Mouse (Mus musculus): ENCODE results near the gene Klhl8. TPM values are rescaled to one million over a fixed set of nuclear protein-coding genes. Genes with fewer than 3 reads are reported as not detected.

The Klhl8 gene
- total RNA-seq, 2 experiments from 2014 or later: 13.0 to 13.9 TPM

DNA sequence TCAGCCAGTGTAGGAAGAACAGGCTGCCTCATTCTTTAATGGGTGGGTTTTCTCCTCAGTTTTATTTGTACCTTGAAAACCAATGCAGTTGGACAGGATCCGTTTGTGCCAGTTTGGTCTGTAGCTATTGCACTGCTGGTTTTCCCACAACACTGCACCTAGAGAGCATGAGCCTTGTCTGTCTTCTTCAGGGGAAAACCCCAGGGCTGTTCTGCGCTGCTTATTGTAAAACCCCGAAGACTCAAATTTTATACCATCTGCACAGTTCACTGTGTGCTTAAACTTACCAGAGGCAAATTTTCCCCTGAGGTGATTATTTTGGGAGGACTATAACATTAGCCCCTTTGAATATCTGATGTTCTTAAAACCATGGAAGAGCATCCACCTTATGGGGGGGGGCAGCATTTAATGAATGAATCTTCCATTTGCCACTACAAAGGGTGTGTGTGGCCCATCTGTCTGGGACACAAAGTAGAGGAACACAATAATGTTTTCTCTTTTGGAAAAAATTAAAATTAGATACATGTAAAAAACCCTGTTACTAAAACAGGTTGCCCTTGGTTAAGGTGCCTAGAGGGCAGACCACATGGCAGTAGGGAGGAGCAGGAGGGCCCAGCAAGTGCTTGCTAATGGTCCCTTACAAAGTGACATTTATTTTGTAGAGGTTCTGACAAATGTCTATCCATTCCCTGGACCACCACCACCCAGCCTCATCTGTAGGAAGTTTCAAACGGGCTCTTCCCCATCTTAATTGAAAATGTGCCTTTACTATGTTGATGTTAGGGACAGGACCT lies 58.1 kb downstream of the Klhl8 start:
- intact Hi-C loops (cut with DNase I): no loop called here
- no peak for DNase-seq

DNA sequence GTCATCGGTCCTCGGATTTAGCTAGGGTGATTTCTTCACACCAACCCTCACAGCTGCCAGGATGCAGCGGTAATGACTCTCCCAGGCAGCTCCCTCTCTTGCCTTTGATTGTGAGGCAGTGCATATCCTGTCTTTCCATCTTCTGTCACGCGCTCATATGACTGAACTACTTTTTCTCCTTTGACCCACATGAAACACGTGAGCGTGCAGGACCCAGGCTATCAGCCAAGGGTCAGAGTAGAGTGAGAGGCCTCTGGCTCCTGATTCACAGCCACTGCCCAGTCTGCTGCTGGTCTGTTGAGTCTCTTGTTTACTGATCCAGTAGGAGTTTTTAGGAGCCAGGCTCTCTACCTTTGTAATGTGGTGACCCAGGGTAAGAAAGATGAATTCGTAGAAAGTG lies 62.5 kb downstream of the Klhl8 start:
- intact Hi-C loops (cut with DNase I): loop anchor here (10.0 kb wide), 1 partner anchor 494 kb away; no protein-coding TSS in a partner anchor
- no peak for DNase-seq

DNA sequence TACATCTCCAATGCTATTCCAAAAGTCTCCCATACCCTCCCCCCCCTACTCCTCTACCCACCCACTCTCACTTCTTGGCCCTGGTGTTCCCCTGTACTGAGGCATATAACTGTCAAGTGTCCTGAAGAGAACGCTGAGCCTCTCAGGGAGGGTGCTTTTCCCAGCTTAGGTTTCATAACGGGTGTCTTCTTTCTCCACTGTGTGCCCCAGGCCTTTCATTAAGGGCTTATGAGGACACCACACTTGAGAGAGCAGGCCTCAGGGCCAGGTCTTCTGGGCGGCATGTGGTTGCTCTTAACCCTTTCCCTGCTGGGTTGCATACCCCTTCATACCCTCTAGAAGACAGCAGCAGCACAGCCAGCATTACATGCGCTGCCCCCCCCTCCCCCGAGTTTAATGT lies 64.5 kb downstream of the Klhl8 start:
- intact Hi-C loops (cut with DNase I): loop anchor here (10.0 kb wide), 1 partner anchor 492 kb away; no protein-coding TSS in a partner anchor
- no peak for DNase-seq

DNA sequence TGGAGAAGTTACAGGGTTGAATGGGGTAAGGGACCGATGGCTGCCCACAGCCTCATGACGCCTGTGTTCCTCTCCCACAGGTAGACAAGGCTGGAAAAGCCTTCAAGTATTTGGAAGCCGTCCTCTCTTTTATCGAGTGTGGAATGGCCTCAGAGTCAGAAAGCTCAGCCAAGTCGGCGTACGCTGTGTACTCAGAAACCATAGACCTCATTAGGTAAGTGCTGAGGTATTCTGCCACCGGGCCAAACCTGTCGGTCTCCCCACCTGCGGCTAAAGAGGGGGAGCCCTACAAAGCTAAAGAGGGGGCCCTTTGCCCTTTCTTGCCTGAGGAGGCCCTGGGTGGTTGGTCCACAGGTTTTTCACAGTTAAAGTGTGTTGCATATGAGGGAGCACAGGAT lies 64.9 kb downstream of the Klhl8 start:
- DNase-seq: no peak

DNA sequence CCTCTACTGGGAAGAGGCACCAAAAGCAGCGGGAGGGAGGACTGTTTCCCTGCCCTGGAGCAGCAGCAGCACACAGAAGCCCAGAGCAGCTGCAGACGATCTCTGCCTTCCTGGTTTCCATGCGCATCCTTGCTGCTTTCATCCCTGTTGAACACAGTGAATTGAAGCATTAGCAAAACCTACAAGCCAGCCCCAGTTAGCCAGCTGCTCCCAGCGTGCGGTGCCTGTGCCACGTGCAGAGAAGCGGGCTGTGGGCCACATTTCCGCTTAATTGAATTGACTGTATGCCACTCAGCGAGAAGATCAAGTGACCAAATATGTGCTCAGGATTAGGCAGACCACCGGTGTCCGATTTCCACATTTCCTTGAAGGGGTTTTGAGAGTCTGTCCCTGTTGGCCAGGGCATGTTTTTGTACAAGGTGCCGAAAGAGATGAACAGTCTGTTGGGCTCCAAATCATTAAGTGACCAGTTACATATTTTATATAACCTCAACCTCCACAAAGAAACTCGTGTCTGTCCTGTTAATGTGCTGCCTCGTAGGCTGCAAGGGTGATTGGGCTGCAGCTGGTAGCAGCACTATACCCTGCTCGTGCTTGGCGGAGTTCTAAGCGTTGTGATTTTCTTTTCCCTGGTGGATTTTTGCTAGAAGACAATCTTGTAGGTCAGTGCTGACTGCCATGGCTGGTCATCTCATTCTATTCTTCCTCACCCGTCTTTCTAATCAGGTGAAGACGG lies 65.5 kb downstream of the Klhl8 start:
- no peak for DNase-seq
- intact Hi-C loops (cut with DNase I): loop anchor here (10.0 kb wide), 1 partner anchor 491 kb away; no protein-coding TSS in a partner anchor

More for the DNA sequence above, 64.9 kb downstream of the Klhl8 start:
- intact Hi-C loops (cut with DNase I): loop anchor here (10.0 kb wide), 1 partner anchor 491 kb away; no protein-coding TSS in a partner anchor

DNA sequence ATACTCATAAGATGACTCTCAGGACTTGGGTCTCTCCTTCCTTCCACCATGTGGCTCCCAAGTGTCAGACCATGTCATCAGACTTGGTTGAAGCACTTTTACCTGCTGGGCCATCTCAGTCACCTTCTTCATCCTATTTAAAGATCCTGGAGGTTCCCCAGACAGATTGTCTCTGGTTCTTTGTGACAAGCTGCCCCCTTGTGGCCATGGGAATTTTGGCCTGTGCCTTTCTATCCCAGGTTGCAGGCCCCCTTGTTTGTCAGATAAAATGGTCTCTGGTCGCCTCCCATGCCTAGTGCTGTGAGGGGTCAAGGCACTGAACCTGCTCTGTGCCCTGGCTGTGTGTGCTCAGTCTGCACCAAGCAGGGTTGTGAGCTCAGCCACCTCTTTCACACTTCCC lies 67.1 kb downstream of the Klhl8 start:
- peak; percentile 46 to 61 for DNase-seq
- intact Hi-C loops (cut with DNase I): loop anchor here (10.0 kb wide), 1 partner anchor 489 kb away; no protein-coding TSS in a partner anchor

DNA sequence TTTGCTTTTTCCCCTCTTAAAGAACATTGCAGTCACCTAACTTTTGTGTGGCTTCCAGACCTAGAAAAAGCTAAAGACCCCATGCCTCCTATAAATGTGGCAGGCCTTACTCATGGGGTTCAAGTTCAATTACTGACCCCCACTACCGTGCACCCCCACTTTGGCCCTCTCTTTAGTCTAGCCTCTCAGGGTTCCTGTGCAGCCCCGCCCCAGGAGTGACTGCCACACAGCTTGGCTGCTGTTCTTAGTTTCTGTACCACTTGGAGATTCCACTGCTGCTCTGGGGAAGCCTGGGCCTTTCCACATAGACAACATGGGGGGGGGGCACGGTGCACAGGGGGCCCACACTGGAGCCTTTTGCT lies 71.8 kb downstream of the Klhl8 start:
- intact Hi-C loops (cut with DNase I): no loop called here

DNA sequence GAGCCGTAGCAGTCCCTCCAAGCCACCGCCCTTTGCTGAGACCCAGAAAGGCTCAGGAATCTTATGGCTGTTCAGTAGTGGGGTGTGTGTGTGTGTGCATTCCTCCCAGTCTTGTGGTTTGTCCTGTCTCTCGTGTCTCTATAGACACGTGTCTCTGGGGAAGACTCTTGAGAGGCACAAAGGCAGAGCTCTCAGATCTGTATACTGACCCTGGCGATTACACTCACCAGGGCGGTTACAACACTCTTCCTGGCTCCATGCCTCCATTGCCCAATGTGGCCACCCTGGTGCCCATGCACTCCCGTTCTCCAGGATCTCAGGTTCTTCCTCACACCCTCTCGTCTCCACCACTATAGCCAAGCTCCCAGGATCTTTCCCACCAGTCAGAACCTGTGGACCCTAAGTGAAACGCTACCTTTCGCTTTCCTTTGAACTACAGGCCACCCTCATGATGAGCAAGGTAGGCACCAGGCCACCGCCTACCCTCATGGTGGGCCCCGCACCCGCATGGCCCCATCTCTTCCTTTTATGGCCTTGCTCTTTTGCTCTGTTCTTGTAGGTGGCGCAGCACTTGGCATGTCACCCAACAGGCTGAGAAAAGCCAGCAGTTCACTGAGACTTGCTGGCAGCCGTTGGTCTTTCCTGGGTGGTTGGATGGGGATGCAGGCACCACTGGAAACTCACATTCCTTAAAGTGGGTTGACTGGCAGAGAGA lies 72.4 kb downstream of the Klhl8 start:
- intact Hi-C loops (cut with DNase I): no loop called here
- peak in 1 of 2 experiments; percentile 51 for DNase-seq

More for the DNA sequence above, 71.8 kb downstream of the Klhl8 start:
- no peak for DNase-seq

DNA sequence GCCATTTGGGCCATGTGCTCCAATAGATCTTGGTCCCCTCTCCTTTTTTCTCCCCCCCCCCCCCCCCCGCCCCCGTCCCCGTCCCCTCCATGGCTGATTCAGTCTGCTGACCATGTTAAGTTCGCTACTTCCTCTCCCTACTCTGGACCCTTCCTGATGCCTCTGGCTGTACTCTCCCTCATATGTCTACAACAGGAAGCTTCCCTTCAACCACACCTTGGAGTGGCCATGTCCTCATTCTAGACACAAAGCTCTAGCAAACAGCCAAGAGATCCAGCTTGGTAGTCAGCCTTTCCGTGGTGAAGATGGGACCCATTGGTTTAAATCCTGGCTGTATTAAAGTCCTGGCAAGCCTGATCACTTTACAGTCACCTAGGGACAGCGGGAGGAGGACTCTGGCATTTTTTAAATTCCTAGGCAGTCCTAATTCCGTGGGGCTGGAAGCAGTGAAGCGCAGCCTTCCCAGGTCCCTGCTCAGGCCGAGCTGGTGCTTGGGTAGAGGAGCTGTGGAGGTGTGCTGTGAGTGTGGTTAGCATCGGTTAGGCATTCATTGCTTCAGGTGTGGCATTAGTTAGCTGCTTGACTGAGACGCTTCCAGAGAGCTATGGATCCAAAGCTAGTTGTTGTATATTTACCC lies 74.8 kb downstream of the Klhl8 start:
- DNase-seq: no peak
- intact Hi-C loops (cut with DNase I): no loop called here

DNA sequence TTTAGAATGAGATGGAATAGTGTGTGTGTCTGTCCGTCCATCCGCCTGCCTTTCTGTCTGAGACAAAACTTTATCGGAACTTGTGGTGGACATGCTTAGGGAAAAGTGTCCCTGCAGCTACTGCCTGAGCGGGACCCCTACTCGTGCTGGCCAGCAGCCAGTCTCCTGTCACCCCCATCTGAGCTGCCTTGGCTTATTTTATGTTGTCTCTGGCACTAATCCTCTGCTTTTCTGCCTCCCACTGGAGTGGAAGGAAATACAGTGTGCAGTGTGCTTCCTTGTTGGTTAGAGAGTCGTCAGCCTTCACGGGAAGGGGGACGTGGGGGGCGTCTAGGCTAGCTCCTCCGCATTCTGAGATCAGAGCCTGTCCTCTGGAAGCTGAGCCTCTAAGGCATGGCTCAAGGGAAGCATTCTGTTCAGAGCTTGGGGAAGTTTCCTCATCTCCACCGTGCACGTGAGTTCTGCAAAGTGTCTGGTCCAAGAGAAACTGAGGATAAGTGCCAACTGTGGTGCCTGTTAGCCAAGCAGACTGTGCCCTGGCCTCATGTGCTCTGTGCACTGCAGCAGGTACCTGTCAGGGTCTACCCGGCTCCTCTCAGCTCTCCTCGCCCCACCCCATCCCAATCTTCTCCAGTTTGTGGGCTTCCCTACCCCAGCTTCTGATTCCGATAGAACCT lies 75.5 kb downstream of the Klhl8 start:
- intact Hi-C loops (cut with DNase I): no loop called here
- DNase-seq: no peak

DNA sequence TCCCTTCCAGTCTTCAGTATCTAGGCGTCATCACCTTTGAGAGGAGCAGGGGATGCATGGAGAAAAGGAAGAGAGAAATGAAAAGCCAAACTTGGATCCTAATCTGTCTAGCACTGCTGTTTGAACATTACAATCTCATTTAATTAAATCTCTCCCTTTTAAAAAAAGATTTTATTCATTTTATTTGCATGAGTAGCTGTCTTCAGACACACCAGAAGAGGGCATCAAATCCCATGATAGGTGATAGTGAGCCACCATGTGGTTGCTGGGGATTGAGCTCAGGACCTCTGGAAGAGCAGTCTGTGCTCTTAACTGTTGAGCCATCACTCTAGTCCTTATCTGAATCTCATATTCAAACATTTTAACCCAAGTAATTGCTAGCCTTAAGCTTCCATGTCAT lies 80.2 kb downstream of the Klhl8 start:
- intact Hi-C loops (cut with DNase I): no loop called here
- DNase-seq: no peak

DNA sequence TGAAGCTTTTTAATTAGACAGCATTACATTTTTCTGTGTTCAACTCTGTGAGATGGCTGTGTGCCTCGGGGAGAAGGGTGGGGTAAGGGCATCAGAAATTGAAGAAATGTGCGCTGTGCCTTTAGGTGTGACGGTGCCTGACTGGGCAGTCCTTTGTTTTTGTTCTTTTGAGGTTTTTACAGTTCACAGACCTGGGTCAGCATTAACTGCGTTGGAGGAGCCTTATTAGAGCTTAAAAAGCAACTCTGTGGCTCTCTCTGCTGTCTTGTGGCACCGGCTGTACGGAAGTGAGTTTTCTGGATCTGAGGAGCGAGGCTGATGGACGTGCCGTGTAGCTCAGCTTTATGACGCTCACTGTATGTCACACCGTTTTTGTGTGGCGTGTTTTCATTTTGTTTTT lies 81.9 kb downstream of the Klhl8 start:
- DNase-seq: no peak
- intact Hi-C loops (cut with DNase I): no loop called here

DNA sequence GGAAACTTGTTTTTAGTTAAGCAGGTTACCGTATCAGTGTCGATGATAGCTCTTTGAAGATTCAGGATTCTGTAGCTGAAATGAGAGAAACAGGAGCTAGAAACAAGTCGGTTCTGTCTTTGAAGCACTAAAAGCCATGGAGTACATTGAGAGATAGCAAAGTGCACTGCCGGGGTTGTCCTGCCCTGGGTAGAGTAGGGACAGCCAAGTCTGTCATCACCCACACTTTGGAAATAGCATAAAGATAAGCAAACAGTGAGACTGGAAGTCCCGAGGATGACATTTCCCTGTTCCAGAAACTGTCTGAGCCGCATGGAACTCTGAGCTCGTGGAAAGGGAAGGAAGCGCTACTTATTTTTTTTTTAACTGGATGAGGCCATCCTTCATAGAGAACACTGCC lies 82.3 kb downstream of the Klhl8 start:
- peak in 1 of 2 experiments; percentile 31 for DNase-seq
- intact Hi-C loops (cut with DNase I): no loop called here

DNA sequence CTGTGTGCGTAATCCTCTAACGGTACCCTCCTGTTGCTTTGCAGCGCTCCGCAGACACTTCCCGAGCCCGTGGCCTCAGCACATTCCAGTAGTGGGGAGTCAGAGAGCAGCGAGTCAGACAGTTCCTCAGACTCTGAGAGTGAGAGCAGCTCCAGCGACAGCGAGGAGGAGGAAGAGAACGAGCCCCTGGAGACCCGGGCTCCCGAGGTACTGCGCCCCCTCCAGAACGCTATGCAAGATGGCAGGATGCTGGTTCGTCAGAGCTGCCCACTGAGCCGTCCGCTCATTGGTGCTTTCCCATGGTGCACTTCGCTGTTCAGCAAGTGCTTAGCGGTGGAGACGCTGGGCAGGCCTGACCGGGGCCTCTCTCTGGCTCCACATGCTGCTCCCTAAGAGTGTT lies 82.8 kb downstream of the Klhl8 start:
- intact Hi-C loops (cut with DNase I): no loop called here
- DNase-seq: peak in 1 of 2 experiments; percentile 41

DNA sequence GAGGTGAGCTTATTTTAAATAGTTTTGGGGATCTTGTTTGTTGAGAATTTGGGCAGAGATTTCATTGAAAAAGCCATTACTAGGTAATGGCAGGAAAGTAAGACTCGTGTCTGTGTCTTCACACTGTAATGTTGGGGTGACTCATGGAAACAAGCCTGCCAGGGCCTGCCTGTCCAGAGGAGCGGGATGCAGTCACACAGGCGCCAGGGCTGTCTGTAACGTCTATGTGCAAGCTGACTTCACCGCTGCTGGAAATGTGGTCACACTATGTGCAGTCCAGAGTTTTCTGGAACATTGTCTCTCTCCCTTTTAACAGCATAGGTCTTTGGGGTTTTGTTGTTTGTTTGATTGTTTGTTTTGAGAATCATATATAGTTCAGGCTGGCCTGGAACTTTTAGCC lies 88.1 kb downstream of the Klhl8 start:
- no peak for DNase-seq
- intact Hi-C loops (cut with DNase I): no loop called here

DNA sequence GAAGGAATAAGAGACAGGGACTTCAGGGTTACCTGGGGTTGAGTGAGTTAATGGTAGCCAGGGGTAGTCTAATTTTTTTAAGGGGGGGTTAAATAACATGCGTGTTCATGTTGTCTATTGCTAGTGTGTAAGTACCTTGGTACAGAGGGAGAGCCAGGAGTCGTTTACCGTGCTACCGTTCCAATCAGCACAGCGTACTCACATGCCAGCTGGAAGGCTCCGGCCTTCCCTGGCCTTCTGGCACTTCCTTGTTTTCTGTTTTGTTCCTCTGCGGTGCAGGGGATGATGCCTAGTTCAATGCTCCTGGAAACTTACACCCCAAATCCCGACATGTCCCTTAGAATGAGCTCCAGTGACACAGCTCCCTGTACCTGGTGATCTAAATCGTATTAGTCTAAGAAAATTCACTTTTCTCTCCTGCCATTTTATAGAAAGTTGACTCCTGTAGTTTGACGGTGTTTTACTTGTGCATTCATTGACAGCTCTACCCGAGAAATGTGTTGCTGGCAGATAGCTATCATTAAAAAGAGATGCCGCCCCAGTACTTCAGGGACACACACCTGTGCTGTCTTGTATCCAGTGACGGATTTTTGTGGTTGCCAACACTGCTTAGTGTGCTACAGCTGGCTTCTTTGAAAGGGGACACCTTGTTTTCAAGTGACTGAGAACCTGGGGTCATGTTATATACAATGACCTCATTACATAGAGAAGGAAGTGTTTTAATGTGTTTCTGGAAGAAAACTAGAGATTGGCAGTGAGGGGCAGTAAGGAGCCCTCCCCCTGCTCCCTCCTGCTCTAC lies 89.4 kb downstream of the Klhl8 start:
- intact Hi-C loops (cut with DNase I): no loop called here
- DNase-seq: no peak

DNA sequence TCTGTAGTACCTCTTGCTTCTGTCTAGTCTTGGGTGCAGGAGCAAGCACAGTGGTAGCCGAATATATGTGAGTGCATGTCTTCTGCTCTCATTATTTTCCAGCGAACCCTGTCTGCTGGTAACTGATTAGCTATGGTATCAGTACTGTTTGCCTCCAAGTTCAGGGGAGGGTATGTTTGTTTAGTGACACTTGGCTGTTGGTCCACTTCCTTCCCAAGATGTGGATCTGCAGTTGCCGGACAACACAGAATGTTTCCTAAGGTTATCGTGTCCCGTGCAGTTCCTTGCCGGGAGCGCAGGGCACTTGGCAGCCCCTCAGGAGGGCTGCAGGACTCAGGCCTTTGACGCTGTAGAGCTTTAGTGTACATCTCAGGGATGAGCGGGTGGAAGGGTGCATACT lies 90.0 kb downstream of the Klhl8 start:
- no peak for DNase-seq
- intact Hi-C loops (cut with DNase I): no loop called here

DNA sequence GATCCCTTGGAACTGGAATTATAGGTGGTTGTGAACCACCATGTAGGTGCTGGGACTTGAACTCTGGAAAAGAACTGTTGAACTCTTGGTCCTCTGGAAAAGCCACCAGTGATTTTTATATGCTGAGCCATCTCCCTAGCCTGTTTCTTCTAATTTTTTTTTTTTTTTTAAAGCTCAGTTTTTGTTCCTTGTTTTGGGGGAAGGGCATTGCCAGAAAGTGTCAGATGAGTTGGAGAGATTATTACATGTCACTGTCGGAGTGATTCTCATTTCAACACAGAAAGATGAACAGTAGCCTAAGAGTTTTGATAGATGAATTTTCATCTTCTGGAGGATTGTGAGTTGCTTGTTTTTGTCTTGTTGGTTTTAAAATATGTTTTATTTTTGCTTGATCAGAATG lies 91.4 kb downstream of the Klhl8 start:
- no peak for DNase-seq
- intact Hi-C loops (cut with DNase I): loop anchor here (1.0 to 10.0 kb wide), 3 partner anchors 67 to 465 kb away; no protein-coding TSS in a partner anchor

DNA sequence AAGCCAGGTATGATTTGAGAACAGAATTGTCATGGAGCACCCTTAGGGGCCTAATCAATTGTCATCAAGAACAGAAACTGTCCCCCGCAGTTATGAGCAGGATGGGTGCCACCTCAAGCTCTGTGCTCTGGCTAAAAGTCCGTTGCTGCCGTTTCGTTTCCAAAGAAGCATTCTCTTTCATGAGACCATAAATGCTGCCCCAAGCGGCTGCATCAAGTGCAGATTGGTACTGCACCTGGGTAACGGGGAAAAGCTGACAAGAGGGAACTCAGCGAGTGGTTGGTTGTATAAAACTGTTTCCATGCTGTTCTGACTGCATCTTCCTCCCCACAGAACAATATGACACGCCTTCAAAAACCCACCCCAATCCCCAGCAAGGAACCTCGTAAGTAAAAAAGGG lies 92.5 kb downstream of the Klhl8 start:
- no peak for DNase-seq
- intact Hi-C loops (cut with DNase I): loop anchor here (1.0 to 10.0 kb wide), 3 partner anchors 66 to 464 kb away; no protein-coding TSS in a partner anchor
